Mouse (Mus musculus) C2C12 (cell line): ENCODE data around the gene Hp1bp3. TPM values are rescaled to one million over a fixed set of nuclear protein-coding genes. Genes with fewer than 3 reads are reported as not detected.

Source experiments
- H3K27me3 ChIP-seq: one replicate; pipeline ENCODE4 v1.6.1; 2011; ENCODE audit not compliant: control insufficient read depth, insufficient read depth, insufficient read length
- H3K36me3 ChIP-seq: one replicate; pipeline ENCODE4 v1.6.1; 2011; ENCODE audit not compliant: control insufficient read depth, insufficient read depth
- H3K4me3 ChIP-seq: one replicate; pipeline ENCODE4 v1.5.1; 2011; ENCODE audit warnings: mild to moderate bottlenecking, control low read depth; ENCODE audit not compliant: poor library complexity, insufficient read depth, severe bottlenecking
- H3K79me2 ChIP-seq: one replicate; pipeline ENCODE4 v1.6.1; 2011; ENCODE audit not compliant: control insufficient read depth, insufficient read depth
- H3K79me3 ChIP-seq: one replicate; pipeline ENCODE4 v1.6.1; 2011; ENCODE audit warnings: low read depth, control low read depth
- H3ac ChIP-seq: one replicate; pipeline ENCODE3; 2011; ENCODE audit warnings: low read depth; ENCODE audit not compliant: control insufficient read depth, insufficient read length
- CEBPB ChIP-seq: IDR thresholded peaks from one replicate; pipeline ENCODE4 v1.6.1; 2011; ENCODE audit warnings: low read depth, mild to moderate bottlenecking, control low read depth, moderate library complexity
- CTCF ChIP-seq: IDR thresholded peaks from one replicate; pipeline ENCODE4 v1.5.1; 2011; ENCODE audit not compliant: control insufficient read depth, insufficient read depth, insufficient read length
- FOSL1 ChIP-seq: IDR thresholded peaks from one replicate; pipeline ENCODE4 v1.8.0; 2011; ENCODE audit warnings: mild to moderate bottlenecking, low read length; ENCODE audit not compliant: poor library complexity, insufficient read depth, severe bottlenecking
- MAX ChIP-seq: IDR thresholded peaks from one replicate; pipeline ENCODE4 v1.6.1; 2011; ENCODE audit warnings: mild to moderate bottlenecking, control low read depth
- MYOD1 ChIP-seq: IDR thresholded peaks from one replicate; pipeline ENCODE4 v1.6.1; 2011; ENCODE audit warnings: low read depth; ENCODE audit not compliant: control insufficient read depth, insufficient read length
- MYOG ChIP-seq: IDR thresholded peaks from one replicate; pipeline ENCODE4 v1.6.1; 2011; ENCODE audit not compliant: control insufficient read depth, insufficient read length; ENCODE audit errors: extremely low read depth
- USF1 ChIP-seq: IDR thresholded peaks from one replicate; pipeline ENCODE4 v1.6.1; 2011; ENCODE audit warnings: low read depth, mild to moderate bottlenecking, control low read depth, moderate library complexity
- polyA plus RNA-seq: library from polyadenylated mRNA; unstranded; fragments of >200 nt; fragmentation: generic; extraction: Trizol; gene quantifications from one replicate; pipeline ENCODE4 v1.2.1, GENCODE M21; 2012; ENCODE audit warnings: missing spikeins

Hp1bp3 gene
- polyA plus RNA-seq, 1 experiment, result 54.3 TPM

- peak overlapping the region; percentile 78 for H3K4me3 ChIP-seq
- H3K79me2 ChIP-seq, result peaks cover 60% of the 10 kb centered on the region
- no peak for TF ChIP-seq MYOD1
- TF ChIP-seq CTCF, result no peak
- no peak for TF ChIP-seq FOSL1
- no peak for TF ChIP-seq CEBPB
- TF ChIP-seq MAX, result no peak
- TF ChIP-seq MYOG, result no peak
- no peak for TF ChIP-seq USF1
- H3K36me3 ChIP-seq, result peaks cover 38% of the 10 kb centered on the region
- H3ac ChIP-seq, result peak overlapping the region; percentile 77
- H3K27me3 ChIP-seq, result no peaks in the 10 kb centered on the region
- peaks cover 50% of the 10 kb centered on the region for H3K79me3 ChIP-seq
Observed at GRCm38 (mm10) chr4:138217441-138217840, 1.3 kb downstream of the Hp1bp3 start.

GRCm38 (mm10) chr4:138217951-138218685, 2.0 kb downstream of the Hp1bp3 start:
- no peak for TF ChIP-seq USF1
- TF ChIP-seq CTCF, result no peak
- TF ChIP-seq FOSL1, result no peak
- no peak for TF ChIP-seq MAX
- TF ChIP-seq MYOG, result no peak
- no peak for TF ChIP-seq CEBPB
- no peak for TF ChIP-seq MYOD1
- Histone ChIP-seq H3K4me3 (peak overlapping the region; percentile 78), H3ac (peak overlapping the region; percentile 69), H3K27me3 (no peaks in the 10 kb centered on the region), H3K79me3 (peaks cover 56% of the 10 kb centered on the region), H3K79me2 (peaks cover 67% of the 10 kb centered on the region), H3K36me3 (peaks cover 43% of the 10 kb centered on the region)

GRCm38 (mm10) chr4:138219331-138219730, 3.2 kb downstream of the Hp1bp3 start:
- peaks cover 55% of the 10 kb centered on the region for H3K36me3 ChIP-seq
- H3K79me2 ChIP-seq, result peaks cover 73% of the 10 kb centered on the region
- H3ac ChIP-seq, result no peak overlapping the region
- TF ChIP-seq FOSL1 (no peak), MYOD1 (no peak), MAX (no peak), MYOG (no peak), USF1 (no peak), CEBPB (no peak)
- H3K27me3 ChIP-seq, result no peaks in the 10 kb centered on the region
- H3K4me3 ChIP-seq, result no peak overlapping the region
- peaks cover 58% of the 10 kb centered on the region for H3K79me3 ChIP-seq

GRCm38 (mm10) chr4:138220761-138221160, 4.7 kb downstream of the Hp1bp3 start:
- TF ChIP-seq MYOD1 (no peak), USF1 (peak; percentile 3)
- H3K36me3 ChIP-seq, result peaks cover 61% of the 10 kb centered on the region
- H3K27me3 ChIP-seq, result no peaks in the 10 kb centered on the region

GRCm38 (mm10) chr4:138221406-138221805, 5.3 kb downstream of the Hp1bp3 start:
- Histone ChIP-seq H3K79me3 (peaks cover 58% of the 10 kb centered on the region), H3ac (no peak overlapping the region), H3K4me3 (no peak overlapping the region), H3K79me2 (peaks cover 71% of the 10 kb centered on the region), H3K27me3 (no peaks in the 10 kb centered on the region), H3K36me3 (peaks cover 68% of the 10 kb centered on the region)
- TF ChIP-seq CTCF, result no peak

More at GRCm38 (mm10) chr4:138220761-138221160, 4.7 kb downstream of the Hp1bp3 start:
- Histone ChIP-seq H3K79me2 (peaks cover 71% of the 10 kb centered on the region), H3K4me3 (no peak overlapping the region), H3K79me3 (peaks cover 58% of the 10 kb centered on the region), H3ac (no peak overlapping the region)

GRCm38 (mm10) chr4:138222396-138222795, 6.3 kb downstream of the Hp1bp3 start:
- peaks cover 68% of the 10 kb centered on the region for H3K79me2 ChIP-seq
- no peaks in the 10 kb centered on the region for H3K27me3 ChIP-seq
- H3K4me3 ChIP-seq, result no peak overlapping the region
- peaks cover 57% of the 10 kb centered on the region for H3K79me3 ChIP-seq
- TF ChIP-seq MYOG (no peak), FOSL1 (no peak)
- H3K36me3 ChIP-seq, result peaks cover 75% of the 10 kb centered on the region
- no peak overlapping the region for H3ac ChIP-seq
